Mouse (Mus musculus): ENCODE results near the gene Timm22.
A peak's percentile ranks its signal among the peaks of the same experiment; 100 is the strongest.

The Timm22 gene

DNA sequence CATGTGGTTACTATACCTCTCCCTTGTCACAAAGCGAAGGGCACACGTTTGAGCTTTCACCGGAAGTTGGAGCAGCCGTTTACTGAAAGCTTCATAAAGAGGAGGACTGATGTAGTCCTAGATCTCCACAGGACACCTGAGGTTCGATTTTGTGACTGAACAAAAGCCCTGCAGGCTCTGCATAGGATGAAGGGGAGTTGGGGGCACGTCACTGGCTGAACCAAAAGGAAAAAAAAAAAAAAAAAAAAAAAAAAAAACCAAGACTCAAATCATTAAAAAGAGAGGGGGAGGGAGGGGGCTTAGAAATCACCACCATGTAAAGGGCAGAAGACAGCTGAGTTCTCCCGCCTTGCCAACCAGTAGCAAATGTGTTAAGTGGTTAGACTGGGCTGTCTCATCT lies 18.0 kb upstream of the Timm22 start:
- DNase-seq (ENCODE audit: extremely low spot score) = no peak

DNA sequence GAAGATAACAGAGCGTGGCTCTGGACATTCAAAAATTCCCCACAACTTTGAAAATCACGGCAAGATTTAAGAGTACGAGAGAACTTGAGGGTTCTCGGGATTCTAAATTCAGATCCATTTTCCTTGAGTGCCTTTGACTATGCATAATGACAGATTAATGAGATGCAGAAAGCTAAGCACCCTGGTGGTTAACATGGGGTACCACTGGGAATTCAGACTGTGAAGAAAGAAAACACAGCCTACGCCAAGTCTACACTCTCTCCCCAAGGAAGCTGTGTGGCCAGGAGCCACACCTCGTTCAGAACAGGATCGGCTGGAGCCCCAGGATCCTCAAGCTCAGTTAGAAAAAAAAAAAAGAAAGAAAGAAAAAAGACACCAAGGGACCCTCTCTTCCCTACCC lies 14.2 kb upstream of the Timm22 start:
- DNase-seq (ENCODE audit: extremely low spot score) = no peak

DNA sequence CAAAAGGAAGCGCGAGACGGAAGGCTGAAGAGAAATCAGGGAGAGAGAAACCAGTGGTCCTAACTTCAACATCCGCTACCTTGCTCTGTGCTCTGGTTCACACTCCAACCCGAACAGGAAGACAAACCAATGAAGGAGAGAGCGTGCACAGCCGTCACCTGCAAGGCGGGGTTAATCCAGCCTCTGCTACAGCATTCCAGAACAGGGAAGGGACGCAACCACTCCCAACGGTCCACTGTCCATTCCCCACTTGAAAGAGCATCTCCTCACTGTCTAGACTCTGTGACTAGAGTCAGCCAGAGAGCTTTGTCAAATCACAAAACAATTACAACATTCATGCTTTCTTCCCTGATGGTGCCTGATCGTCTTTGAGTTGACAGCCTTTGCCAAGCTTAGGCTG lies 13.8 kb upstream of the Timm22 start:
- DNase-seq (ENCODE audit: extremely low spot score) = no peak

DNA sequence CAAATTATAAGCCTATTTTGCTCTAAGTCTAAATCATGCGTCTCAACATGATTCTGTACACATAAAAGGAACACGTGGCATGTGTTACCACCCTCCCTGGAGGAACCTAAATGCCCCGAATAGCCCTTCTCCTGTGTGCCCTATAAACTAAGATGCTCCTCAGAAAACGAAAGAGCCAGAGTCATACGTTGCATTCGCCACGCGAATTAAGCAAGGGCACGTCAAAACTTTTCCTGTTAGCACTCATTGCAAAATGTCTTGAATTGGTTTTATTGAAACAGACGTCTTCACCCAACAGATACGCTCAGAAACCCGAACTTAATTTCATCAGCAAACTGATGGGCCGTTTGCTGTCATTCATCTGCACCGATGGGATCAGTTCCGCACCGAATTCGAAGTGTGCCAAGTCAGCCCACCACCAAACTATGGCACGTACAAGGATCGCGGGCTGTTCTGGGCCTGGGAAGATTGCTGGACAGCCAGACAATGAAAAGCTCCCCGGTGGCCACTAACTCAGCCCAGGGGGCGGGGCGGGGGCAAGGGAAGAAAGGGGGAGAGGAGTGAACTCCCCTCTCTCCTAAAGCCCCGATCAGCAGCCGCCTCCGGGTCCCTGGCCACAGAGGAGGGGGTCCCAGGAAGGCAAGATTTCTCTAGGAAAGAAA lies 9.0 kb upstream of the Timm22 start:
- DNase-seq (ENCODE audit: extremely low spot score) = peak; percentile 85

DNA sequence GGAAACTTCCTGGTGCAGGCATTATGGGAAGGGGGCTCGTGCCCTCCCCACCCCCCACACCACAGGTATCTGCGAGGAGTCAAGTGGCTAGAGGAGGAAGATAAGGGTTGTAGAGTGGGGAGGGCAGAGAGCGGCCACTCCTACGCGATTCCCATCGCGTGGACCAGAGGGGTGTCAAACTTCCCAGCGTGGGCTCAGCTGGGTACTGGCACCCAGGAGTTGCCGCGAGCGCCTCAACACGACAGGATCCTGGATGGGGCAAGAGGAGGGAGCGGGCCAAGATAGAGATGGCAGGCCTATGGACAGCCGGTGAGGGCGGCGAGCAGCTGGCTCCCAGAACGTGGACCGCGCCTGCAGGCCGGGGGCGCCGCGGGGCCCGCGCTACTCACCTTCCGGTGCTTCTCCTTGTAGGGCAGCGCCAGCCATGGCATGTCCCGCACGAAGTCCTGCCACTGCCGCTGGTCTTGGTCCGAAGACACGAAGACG lies 8.4 kb upstream of the Timm22 start:
- DNase-seq (ENCODE audit: extremely low spot score) = no peak

DNA sequence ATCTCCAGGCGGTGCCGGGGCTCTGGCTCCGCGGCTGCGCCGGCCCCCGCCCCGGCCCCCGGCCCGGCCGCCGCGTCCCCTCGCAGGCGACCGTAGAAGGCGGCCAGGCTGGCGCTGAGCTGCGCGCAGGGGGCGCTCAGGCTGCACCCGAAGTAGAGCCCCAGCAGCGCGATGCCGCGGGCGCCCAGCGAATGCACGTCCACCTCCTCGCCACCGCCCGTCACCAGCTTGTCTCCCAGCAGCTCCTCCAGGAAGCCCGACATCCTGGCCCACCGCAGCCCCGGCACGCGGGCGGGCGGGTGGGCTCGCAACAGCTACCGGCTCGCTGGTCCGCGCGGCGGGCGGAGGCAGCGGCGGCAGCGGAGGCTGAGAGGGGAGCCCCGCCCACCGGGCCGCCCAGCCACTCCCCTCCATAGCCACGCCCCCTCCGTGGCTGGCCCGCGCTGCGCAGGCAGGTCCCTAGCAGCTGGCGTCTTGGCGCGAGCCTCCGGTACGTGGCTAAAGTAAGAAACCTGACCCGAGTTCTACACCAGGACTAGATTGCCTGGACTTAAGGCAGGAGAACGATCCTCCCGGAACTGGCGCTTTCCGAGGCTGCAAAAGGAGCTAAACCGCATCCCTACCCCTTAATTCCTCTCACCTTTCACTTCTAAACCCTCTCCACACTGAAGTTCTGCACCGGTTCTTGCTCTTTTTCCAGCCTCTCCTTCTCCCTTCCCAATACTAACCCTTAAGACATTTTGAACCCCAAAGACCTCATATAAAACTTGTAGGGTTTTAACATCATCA lies 7.8 kb upstream of the Timm22 start, which contains the start of gene Nxn:
Gene Nxn (minus strand): TSS at position 343 of the 789 bp plus-strand sequence.
- peak; percentile 92 for DNase-seq (ENCODE audit: extremely low spot score)

DNA sequence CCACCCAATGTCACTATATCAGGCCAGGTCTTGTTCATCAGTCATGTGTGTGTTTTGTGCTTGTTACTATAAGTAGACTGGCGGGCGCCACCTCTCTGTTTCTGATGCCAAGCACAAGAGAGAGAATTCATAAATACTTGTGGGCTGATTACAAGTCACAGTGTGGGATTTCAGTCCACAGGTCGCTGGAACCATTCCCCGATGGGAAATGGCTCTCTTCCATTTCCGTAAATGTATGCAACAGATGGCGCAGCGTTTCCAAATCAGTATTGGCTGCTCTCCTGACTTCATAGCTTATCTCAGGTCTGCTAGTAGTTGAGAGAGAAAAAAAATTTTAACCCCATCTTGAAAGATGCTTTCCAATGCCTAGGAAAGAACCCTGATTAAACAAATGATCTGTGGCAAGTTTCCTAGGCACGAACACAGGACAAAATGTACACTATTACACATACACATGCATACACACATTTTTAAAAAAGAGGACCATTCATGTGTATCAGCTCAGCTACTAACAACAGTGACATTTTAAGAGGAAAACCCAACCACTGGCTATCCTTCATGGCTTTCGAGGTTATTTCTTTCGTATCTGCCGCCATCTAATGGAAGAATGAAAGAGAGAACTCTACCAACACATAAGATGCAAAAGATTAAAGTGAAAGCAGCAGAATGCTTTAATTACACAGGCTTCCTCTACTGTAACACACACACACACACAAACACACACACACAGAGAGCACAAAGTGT lies 7.0 kb upstream of the Timm22 start:
- DNase-seq (ENCODE audit: extremely low spot score) = peak; percentile 59

DNA sequence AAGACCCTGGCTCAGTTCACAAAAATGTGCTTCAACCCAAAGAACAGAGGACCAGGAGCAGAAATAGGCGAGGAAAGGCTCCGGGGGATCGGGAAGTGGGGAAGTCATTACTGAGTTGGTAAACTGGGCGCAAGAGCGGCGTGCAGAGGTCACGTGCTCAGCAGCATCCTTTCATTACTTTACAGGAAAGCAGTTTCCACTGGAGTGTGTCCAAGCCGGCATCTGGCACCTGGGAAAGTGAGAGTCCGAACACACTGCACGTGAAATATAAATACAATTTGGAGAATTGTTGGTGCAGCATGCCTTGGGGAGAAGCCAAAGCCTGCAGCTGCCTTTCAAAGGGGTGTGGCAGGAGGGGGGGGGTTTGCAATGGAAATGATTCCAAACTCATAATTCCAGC lies 5.4 kb upstream of the Timm22 start:
- no peak for DNase-seq (ENCODE audit: extremely low spot score)

DNA sequence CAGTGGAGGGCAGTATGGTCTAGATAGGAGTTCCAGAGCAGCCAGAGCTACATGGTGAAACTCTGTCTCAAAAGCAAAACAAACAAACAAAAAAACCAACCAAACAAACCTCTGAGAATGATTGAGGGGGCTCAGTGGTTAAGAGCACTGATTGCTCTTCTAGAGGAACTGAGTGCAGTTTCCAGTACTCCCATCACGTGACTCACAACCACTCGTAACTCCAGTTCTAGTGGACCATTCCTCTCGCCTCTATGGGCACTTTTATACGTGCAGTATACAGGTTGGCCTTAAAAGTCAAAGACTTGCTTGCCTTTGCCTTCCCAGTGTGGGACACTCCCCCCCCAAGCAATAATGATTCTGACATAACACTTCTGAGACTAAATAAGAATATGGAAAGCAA lies 1.6 kb upstream of the Timm22 start:
- DNase-seq (ENCODE audit: extremely low spot score) = no peak

DNA sequence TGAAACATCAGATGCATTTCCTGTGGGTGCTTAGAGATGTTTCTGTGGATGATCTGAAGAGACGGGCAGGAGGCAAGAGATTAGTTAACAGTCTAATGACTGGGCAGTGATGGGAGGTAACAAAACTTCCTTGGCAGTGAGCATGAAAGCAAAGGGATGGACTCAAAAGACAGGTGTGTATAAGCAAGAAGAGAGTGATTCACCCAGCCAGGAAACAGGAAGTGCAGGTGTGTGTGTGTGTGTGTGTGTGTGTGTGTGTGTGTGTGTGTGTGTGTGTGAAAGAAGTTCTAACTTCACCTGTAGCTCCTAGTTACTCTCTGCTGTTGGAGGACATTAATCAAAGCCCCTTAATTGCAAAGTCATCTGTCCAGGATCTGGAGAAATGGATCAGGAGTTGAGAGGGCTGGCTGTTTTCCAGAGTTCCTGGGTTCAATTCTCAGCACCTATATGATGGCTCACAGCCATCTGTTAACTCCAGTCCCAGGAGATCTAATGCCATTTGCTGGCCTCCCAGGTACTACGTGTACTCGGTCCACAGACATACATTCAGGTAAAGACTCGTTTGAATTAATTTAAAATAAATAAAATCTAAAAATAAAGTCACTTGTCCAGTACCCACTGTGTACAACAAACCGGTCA lies 1.0 kb upstream of the Timm22 start:
- DNase-seq (ENCODE audit: extremely low spot score) = no peak

DNA sequence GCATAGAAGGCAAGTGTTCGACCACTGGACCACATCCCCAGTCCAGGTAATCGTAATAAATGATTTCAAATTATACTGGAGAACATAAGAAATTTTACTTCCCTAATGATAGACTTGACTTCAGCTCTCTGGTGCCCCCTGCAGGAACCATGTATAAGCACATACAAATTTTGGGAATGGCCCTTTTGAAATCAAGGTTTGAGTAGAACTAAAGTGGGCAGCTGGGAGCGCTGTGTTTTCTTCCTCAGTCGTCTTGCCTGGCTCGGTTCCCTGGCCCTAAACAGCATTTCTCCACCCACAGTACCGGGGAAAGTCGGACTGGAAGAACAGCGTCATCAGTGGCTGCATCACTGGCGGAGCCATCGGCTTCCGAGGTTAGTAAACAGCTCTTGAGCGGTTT lies 4.1 kb downstream of the Timm22 start:
- DNase-seq (ENCODE audit: extremely low spot score) = peak; percentile 41

DNA sequence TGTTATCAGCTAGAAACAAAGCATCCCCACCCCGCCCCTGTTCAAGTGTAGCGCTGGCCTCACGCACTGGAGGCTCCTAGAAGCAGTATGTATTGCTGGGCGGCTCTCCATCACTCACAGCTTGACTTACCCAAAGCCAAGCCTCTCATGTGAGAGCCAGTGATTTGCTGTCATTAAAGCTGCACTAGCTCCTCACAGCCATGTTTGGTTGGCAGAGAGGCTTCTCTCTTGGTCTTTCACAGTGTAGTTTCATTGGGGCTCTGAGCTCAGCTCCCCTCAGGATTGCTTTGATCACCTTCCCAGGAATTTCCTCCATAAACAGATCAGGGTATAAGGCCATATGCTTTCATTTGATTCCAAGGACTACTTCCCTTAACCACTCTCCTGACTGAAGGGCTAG lies 6.5 kb downstream of the Timm22 start:
- DNase-seq (ENCODE audit: extremely low spot score) = no peak

DNA sequence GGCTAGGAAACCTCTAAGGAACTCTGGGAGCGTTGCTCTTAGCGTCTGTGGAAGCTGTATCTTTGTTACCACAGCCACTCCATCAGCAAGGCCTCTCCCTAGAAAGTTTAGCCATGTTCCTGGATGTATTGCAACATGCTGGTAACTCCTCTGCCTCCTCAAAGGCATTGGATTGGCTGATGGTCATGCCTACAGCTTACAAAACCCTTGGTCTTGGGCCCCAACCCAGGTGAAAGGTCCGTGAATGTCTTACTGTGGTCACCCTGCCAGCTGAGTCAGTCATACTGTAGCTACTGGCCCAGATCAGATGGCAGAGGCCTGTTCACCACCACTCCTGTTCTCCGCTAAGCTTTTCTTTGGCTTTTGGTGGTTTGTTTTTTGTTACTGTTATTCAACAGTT lies 8.2 kb downstream of the Timm22 start:
- DNase-seq (ENCODE audit: extremely low spot score) = no peak

DNA sequence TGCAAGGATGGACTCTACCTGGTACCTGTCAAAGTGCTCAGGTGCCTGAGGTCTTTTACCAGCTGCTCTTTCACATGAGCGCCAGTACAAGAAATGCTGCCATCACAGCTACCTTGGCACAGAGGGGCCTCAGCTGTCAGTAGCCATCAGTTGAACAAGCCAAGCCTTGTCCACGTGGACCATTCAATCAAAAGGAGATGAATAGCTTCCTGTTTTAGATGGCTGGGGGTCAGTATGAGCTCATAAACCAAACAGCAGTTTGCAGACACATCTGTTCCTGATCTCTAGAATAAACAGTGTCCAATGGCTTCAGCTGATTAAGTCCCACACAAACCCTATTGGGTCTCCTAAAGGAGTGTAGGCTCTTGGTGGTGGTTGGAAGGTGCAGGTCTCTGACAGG lies 9.2 kb downstream of the Timm22 start:
- DNase-seq (ENCODE audit: extremely low spot score) = no peak

DNA sequence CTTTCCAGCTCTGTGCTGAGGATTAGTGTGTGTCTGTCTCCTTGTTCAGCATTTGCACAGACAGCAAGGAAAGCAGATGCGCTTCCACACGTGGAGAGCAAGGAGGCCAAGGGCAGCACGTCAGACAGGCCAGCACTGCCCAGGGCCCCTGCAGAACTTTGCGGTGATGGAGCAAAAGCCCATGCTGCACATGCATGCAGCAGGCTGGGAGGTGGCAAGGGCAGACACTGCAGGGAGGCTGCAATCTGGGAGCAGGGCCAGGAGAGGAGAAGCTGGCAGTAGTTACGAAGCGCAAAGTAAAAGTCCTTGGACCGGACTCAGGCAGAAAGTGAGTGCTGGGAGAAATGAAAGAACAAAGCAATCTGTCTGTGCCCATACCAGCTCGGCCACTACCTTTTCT lies 11.7 kb downstream of the Timm22 start:
- no peak for DNase-seq (ENCODE audit: extremely low spot score)

DNA sequence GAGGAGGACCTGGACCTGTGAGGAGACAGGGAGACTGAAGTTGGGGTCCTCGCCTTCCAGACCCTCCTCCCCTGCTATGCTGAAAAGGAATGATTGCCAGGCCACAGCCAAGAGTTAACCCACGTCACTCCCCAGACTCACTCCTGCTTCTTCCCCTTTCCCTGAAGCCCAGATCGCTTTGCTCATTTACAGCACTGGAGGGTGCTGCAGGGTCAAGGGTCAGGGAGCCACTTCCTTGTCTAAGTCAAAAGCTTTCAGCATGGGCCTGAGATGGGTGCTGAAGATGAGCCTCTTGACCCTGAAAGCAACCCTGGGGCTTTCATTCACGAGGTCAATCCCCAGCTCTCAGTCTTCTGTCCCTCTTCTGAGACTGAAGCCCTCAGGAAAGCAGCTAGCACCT lies 12.4 kb downstream of the Timm22 start:
- no peak for DNase-seq (ENCODE audit: extremely low spot score)

DNA sequence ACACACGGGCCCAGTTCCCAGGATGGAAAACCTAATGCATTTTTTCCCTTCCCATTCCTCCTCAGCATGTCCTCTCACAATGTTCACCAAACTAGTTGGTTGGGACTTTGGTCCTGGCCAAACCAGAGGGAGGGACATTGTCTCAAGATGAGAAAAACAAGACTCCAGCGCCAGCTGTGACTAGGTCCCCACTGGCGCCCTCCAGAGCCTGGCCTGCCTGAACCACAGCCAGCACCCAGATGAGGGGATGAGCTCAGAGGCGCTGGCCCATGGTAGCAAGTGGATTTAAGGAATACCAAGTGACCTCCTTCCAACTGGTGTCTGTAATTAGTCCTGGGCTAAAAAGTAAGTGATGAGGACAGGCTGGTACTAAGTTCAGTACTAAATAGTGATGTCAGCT lies 14.1 kb downstream of the Timm22 start:
- no peak for DNase-seq (ENCODE audit: extremely low spot score)

DNA sequence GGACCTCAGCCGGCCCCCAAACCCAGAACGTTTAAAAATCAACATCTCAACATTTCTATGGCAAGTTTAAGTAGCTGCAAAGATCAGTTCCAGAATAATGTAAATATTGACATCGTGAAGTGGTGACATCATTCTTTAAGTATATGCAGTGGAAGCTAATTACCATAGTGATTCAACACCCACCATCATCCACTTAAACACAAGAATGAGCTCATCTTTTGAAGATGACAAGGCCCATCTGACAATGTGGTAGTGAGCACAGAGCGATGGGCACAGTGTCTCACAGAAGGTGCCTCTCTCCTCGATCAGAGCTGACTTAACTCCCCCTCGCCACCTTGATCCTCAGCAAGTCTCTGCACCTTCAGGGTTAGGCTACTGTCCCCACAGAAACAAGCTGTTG lies 19.0 kb downstream of the Timm22 start:
- no peak for DNase-seq (ENCODE audit: extremely low spot score)

DNA sequence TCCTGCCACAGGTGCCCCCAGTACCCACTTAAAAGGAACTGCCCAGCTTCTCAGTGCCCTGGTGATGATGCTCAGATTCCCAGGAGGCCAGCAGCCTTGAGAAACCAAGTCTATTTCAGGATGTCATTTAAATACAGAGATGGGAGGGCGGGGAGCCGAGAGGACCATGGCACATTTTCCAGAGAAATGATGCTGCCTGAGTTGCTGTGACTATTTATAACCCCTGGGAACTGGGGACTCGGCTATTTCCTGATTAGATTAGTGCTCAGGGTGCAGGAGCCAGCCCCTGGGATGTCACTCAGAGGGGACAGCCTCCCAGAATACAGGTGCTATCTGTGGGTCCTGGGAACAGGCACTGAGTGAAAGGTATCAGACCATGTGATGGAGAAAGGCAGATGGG lies 21.0 kb downstream of the Timm22 start:
- DNase-seq (ENCODE audit: extremely low spot score) = no peak

DNA sequence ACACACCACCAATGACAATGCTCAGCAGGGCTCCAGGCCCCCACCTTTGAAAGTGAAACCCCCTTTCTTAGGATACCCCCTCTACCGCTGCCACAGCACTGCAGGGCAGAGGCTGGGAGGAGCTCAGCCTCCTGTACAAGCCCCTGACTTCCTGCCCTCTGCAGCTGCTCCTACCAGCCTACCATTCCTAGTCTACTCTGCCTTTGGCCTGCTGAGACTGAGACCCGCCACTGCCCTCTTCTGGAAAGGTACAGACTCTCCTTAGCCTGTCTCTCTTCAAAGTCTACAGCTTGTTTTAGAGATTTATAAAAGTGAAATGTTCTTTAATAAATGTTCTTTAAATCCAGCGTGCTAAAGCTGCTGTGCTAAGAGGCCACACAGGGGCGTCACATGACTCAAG lies 22.3 kb downstream of the Timm22 start:
- DNase-seq (ENCODE audit: extremely low spot score) = no peak

DNA sequence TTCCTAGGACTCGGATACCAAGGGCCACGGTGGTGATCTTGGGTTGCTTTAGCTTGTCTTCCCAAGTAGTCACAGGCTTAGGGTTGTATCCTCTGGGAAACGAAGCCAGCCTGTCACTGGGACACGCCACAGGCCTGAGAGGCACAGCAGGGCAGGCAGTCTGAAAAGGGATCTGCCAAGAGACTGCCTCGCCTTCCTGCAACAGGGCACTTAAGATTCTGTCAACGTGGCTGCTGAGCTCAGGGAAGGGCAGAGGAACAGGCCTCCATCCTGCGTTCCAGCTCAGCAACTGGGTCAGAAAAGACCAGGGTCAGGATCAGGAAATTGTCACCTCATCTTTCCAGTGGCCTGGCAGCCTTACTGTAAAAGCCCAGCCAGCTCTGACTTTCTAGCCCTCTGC lies 22.8 kb downstream of the Timm22 start:
- no peak for DNase-seq (ENCODE audit: extremely low spot score)

DNA sequence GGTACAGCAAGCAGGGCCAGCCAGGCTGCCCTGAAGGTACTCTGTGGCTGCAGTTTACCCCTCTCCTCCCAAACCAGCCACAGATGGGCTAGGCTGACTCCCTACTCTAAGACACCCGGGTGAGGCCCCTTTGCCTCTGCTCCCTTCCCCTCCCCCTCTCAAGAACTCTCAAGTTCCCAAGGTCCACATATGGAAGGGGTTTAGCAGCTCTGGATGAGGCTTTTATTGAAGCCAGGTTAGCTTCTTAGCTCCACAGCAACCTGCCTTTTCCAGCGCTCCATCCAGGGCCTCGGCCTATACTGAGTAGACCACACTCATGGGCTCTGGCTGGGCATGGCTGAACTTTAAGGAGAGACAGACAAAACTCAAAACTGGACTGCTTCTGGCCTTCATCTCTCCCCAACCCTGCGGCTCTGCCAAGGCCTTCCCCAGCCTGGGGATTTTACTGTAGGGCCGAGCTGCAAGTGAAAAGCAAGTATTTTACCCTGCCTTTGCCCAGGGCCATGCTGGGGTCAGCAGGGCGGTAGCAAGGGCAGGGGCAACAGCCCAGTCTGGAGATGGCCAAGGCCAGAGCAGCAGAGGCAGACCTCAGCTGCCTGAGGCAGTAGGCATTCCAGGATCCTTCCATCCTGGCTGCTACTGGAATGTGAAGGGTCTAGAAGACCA lies 23.3 kb downstream of the Timm22 start:
- DNase-seq (ENCODE audit: extremely low spot score) = peak; percentile 44

Data from embryo, embryonic 9.5 days (tissue).